Mouse (Mus musculus) kidney, adult 2 months (tissue): Measurements from ENCODE around the gene Svbp. TPM values are rescaled to one million over a fixed set of nuclear protein-coding genes. Genes with fewer than 3 reads are reported as not detected.

Source experiments
- DNase-seq: peaks from one replicate; pipeline ENCODE4 v3.0.0; 2021
- H3K27ac ChIP-seq: fragments of 200-500 bp; 2 replicates; pipeline ENCODE4 v1.5.1; 2012; ENCODE audit warnings: low read depth, low read length, control low read depth, inconsistent platforms; ENCODE audit not compliant: insufficient read depth
- H3K27me3 ChIP-seq: fragments of 200-500 bp; replicated peaks from 2 replicates; pipeline ENCODE4 v1.6.1; 2012; ENCODE audit warnings: mild to moderate bottlenecking, moderate library complexity, low read length, inconsistent platforms; ENCODE audit not compliant: control insufficient read depth, insufficient read depth
- H3K36me3 ChIP-seq: fragments of 200-500 bp; 2 replicates; pipeline ENCODE4 v1.6.1; 2012; ENCODE audit warnings: mild to moderate bottlenecking, moderate library complexity, low read length, inconsistent platforms; ENCODE audit not compliant: control insufficient read depth, insufficient read depth
- H3K4me1 ChIP-seq: fragments of 200-500 bp; 2 replicates; pipeline ENCODE4 v1.6.1; 2011; ENCODE audit warnings: low read length; ENCODE audit not compliant: control insufficient read depth, insufficient read depth
- H3K4me3 ChIP-seq: fragments of 200-500 bp; 2 replicates; pipeline ENCODE4 v1.5.1; 2011; ENCODE audit warnings: mild to moderate bottlenecking, low read depth, low read length, control low read depth; ENCODE audit not compliant: insufficient read depth
- CTCF ChIP-seq: fragments of 200-500 bp; conservative IDR thresholded peaks from 2 replicates; pipeline ENCODE4 v1.5.1; 2011; ENCODE audit warnings: low read depth, mild to moderate bottlenecking, control low read depth, low read length, moderate library complexity, mixed read lengths; ENCODE audit not compliant: insufficient read depth, insufficient read length
- POLR2A ChIP-seq: fragments of 200-500 bp; IDR thresholded peaks from one replicate; pipeline ENCODE4 v1.6.1; 2011; ENCODE audit warnings: low read depth, low read length, control low read depth
- WGBS: fragments of 180-500 bp; shearing (Covaris S2); methylation state at CpG from one replicate; pipeline ENCODE4 v1.1.7; 2018; 5-methylcytosine and 5-hydroxymethylcytosine counted together
- polyA plus RNA-seq: library from polyadenylated mRNA; depleted of rRNA; stranded (reverse); fragments of >200 nt; gene quantifications from 2 replicates; pipeline ENCODE4 v1.2.3, GENCODE M21; 2012

Gene Svbp
- polyA plus RNA-seq, 1 experiment: 35.4 TPM

- H3K27me3 ChIP-seq: no peaks in the 10 kb centered on the region
- no peak overlapping the region for H3K27ac ChIP-seq
- no peak for DNase-seq
- TF ChIP-seq CTCF: 0 out of 2 replicates have a peak, but pooled peaks have one; percentile 7
- no peak for TF ChIP-seq POLR2A
- no peaks in the 10 kb centered on the region for H3K4me1 ChIP-seq
- no peak overlapping the region for H3K4me3 ChIP-seq
- H3K36me3 ChIP-seq: no peaks in the 10 kb centered on the region
- 82% methylated on average over 4 of the region's 4 CpGs for WGBS
These were observed 32.1 kb upstream of the Svbp start for GRCm38 (mm10) chr4:119162990-119163389.

DNA sequence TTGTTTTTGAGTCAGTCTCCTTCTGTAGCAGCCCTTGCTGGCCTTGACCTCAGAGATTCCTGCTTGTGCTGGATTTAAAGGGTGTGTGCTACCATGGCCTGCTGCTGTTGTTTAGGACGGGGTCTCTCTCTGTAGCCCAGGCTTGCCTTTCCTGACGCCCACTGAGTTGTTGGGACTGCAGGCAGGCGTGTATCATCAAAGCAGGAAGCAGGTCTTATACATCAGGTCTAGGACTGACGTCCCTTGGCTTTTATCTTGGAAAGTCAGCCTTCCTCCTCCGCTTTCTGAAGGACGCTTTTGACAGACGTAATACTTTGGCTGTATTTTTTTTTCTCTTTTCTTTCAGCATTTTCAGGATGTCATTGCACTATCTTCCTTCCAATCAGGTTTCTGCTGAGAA, 29.2 kb upstream of the Svbp start:
- Histone ChIP-seq H3K36me3 (no peaks in the 10 kb centered on the region; the same call in 1 of the 2 replicates), H3K27me3 (no peaks in the 10 kb centered on the region), H3K27ac (no peak overlapping the region), H3K4me1 (no peaks in the 10 kb centered on the region), H3K4me3 (no peak overlapping the region)
- DNase-seq: no peak
- 69% methylated on average over 7 of the region's 7 CpGs for WGBS
- TF ChIP-seq POLR2A: no peak
- TF ChIP-seq CTCF: no peak

DNA sequence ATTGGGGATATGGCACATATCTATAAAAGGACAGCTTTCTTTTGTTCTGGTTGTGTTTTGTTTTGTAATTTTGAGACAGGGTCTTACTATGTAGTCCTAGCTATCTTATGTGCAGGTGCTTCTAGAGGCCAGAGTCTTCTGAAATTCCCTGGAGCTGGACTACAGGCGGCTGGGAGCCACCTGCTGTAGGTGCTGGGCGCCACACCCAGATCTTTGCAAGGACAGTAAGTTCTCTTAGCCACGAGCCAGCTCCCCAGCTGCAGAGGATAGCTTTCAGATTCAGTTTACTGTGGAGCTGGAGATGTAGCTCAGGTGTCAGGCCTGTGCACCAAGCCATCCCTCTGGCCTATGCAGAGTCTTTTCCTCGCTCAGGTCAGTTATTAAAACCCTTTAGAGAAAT, 28.0 kb upstream of the Svbp start:
- H3K27me3 ChIP-seq: no peaks in the 10 kb centered on the region
- H3K36me3 ChIP-seq: no peaks in the 10 kb centered on the region; the same call in 1 of the 2 replicates
- 81% methylated on average over 4 of the region's 4 CpGs for WGBS
- H3K27ac ChIP-seq: no peak overlapping the region
- no peak overlapping the region for H3K4me3 ChIP-seq
- no peaks in the 10 kb centered on the region for H3K4me1 ChIP-seq
- TF ChIP-seq POLR2A: no peak
- no peak for TF ChIP-seq CTCF
- no peak for DNase-seq

DNA sequence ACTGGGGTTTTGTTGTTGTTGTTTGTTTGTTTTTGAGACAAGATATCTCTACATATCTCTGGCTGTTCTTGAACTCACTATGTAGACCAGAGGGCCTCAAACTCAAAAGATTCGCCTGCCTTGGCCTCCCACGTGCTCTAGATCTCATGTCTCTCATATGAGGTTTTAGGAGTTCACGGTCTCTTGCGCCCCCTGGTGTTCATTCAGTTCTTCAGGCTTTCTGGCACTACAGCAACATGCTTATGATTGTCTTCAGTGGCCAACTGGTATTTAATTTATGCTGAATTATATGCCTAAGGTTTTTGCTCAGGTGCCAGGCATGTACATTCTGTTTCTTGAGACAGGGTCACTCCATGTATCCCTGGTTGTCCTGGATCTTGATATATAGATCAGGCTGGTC, 27.4 kb upstream of the Svbp start:
- Histone ChIP-seq H3K27me3 (no peaks in the 10 kb centered on the region), H3K36me3 (no peaks in the 10 kb centered on the region; the same call in 1 of the 2 replicates), H3K4me1 (peaks cover 2% of the 10 kb centered on the region; the same call in 1 of the 2 replicates), H3K27ac (no peak overlapping the region), H3K4me3 (no peak overlapping the region)
- WGBS: 2% methylated on average over 4 of the region's 4 CpGs
- peak; percentile 88 for DNase-seq
- no peak for TF ChIP-seq POLR2A
- TF ChIP-seq CTCF: peak; percentile 81

- 22% methylated on average over 18 of the region's 18 CpGs for WGBS
- peak overlapping the region; percentile 62; the same call in 1 of the 2 replicates for H3K27ac ChIP-seq
- H3K36me3 ChIP-seq: no peaks in the 10 kb centered on the region; the same call in 1 of the 2 replicates
- H3K4me1 ChIP-seq: peaks cover 7% of the 10 kb centered on the region; the same call in 1 of the 2 replicates
- no peaks in the 10 kb centered on the region for H3K27me3 ChIP-seq
- TF ChIP-seq CTCF (no peak), POLR2A (no peak)
- peak overlapping the region; percentile 72 for H3K4me3 ChIP-seq
- no peak for DNase-seq
These were observed 22.0 kb upstream of the Svbp start for GRCm38 (mm10) chr4:119172919-119173650.

GRCm38 (mm10) chr4:119173851-119174453, 21.2 kb upstream of the Svbp start, which contains the start of gene Zfp691:
Gene Zfp691 (minus strand): TSS chr4:119174195.
- Histone ChIP-seq H3K27ac (peak within 1 kb of the TSS; percentile 62), H3K4me3 (peak within 1 kb of the TSS; percentile 72), H3K36me3 (no peaks in the 10 kb centered on the region; the same call in 1 of the 2 replicates), H3K27me3 (no peaks in the 10 kb centered on the region), H3K4me1 (peaks cover 7% of the 10 kb centered on the region; the same call in 1 of the 2 replicates)
- WGBS: under 1% methylated on average over 40 of the region's 40 CpGs
- TF ChIP-seq POLR2A: peak; percentile 78
- TF ChIP-seq CTCF: no peak
- peak; percentile 99 for DNase-seq

DNA sequence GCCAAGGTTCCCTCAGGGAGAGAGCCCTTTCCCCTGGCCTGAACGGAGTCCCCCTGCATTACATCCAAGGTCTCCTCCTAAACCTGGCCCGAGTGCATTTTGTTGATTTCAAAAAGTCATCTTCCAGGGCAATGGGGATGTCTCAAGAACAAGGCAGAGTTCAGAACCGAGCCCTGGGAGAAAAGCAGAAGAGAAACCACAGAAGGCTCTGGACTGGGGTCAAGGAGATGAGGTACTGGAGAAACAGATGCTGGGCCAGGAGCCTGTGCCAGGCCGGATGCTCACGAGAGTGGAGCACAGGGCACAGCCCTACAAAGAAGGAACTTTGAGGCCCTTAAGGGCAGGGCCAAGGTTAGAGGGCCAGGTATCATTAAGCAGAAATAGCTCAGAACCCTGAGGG, 17.4 kb upstream of the Svbp start:
- no peak overlapping the region for H3K4me3 ChIP-seq
- 72% methylated on average over 5 of the region's 5 CpGs for WGBS
- DNase-seq: peak; percentile 32
- H3K27ac ChIP-seq: peak overlapping the region; percentile 31; the same call in 1 of the 2 replicates
- no peaks in the 10 kb centered on the region for H3K36me3 ChIP-seq
- TF ChIP-seq POLR2A: no peak
- no peak for TF ChIP-seq CTCF
- H3K4me1 ChIP-seq: peaks cover 5% of the 10 kb centered on the region; the same call in 1 of the 2 replicates
- H3K27me3 ChIP-seq: no peaks in the 10 kb centered on the region
